Mouse (Mus musculus): ENCODE measurements around the gene 4921504E06Rik.

DNA sequence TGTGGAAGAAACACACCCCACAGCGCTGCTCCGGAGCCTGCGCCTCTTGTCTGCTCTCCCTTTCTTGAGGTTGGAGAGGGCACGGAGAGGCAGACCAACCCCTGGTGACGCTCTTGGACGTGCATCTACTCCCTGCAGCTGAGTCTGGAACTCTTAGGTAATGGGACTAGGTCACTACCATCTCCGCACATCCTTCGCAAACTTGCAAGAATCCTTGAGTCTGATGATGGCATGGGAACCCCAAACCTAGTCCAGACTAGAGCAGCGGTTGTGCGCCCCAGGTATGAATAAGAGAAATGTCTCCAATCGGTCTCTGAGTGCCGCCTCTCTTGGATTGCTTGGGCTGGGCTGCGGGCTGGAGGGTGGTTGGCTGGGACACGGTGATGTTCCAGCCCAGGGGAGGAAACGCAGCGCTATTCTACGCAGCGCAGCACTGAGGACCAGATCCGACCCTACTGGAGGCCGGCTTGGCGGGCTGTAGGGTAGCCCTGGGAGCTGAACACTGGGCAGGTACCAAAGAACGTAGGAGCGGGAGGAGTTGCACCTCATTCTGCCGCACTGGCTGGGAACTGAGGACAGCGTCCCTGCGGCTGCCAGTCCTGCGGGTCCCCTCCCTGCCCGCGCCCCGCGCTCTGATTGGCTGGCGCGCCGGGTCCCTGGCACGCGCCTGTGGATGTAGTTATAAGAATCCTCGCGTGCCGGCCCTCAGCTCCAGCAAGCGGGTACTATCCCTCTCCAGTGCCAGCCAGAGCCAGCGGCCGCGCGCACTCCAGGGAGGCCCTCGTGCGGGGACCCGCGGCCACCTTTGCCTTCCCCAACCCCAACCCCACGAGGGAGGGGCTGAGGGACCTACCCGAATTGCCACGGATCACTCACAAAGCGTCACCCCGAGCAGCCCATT is 108.5 kb downstream of the 4921504E06Rik start, which contains the start of gene Ptf1a:
- no peak for TF ChIP-seq POLR2A (IDR thresholded peaks at IDR 0.05; ENCODE audit: control insufficient read depth, low read depth, low read length)
- no peak for TF ChIP-seq CTCF (IDR thresholded peaks at IDR 0.05; ENCODE audit: control insufficient read depth, insufficient read depth, insufficient replicate concordance, low read depth, low read length)
